8 mouse cellular contexts compared by ENCODE assay signal in the genomic region with DNA sequence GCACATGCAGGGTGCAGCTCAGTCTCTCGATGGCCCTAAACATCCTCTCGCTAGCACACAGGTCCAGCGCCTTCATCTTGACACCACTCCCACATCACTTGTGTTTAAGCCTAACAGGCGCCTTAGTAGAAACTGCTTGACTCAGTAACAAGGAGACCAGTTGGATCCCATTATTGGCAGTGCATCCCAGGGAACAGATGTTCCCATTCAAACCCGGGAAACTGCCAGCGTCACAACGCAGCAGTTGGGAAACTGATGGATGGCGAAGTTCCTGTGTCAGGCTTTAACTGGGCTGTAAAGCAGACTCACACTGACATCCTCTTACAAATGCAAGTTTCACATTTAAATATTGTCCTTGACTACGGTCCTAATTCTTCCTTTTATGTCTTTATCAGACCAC. TPM values are rescaled to one million over a fixed set of nuclear protein-coding genes. Genes with fewer than 3 reads are reported as not detected.
DNase-seq lines count a peak whose midpoint lies in the region; ATAC-seq and TF ChIP-seq lines count a peak whose summit lies in the region.

No protein-coding gene starts in this region.

- no peak overlapping the region for H3K4me2 ChIP-seq in heart, embryonic 12.5 days
- H3K4me2 ChIP-seq in intestine, embryonic 15.5 days (replicated peaks): no peak overlapping the region

- no peak for TF ChIP-seq POLR2A in heart, adult 2 months (IDR thresholded peaks at IDR 0.05; ENCODE audit: insufficient read depth, low read depth, low read length)

- no peak for TF ChIP-seq CTCF in heart, adult 2 months (IDR thresholded peaks at IDR 0.05)

- WGBS in heart, adult 2 months: 66% methylated on average over 9 of the region's 9 CpGs
- WGBS in heart, embryonic 12.5 days: 69% methylated on average over 9 of the region's 9 CpGs
- WGBS in intestine, embryonic 15.5 days: 46% methylated on average over 9 of the region's 9 CpGs

- intact Hi-C loops in heart, adult 2 months (cut with DNase I): no loop called here

- no peaks in the 10 kb centered on the region for H3K27me3 ChIP-seq in heart, adult 2 months (ENCODE audit: control insufficient read depth, insufficient read depth, low read length)
- no peaks in the 10 kb centered on the region for H3K27me3 ChIP-seq in heart, embryonic 12.5 days (replicated peaks)
- no peaks in the 10 kb centered on the region for H3K27me3 ChIP-seq in intestine, embryonic 15.5 days (replicated peaks)

- no peak overlapping the region for H3K27ac ChIP-seq in heart, adult 2 months
- no peak overlapping the region for H3K27ac ChIP-seq in heart, embryonic 12.5 days (ENCODE audit: poor library complexity, severe bottlenecking)
- H3K27ac ChIP-seq in intestine, embryonic 15.5 days: no peak overlapping the region

- peaks cover 8% of the 10 kb centered on the region for H3K4me1 ChIP-seq in heart, adult 2 months (ENCODE audit: control insufficient read depth, insufficient read depth, low read length)
- H3K4me1 ChIP-seq in heart, embryonic 12.5 days (replicated peaks): peaks cover 68% of the 10 kb centered on the region
- H3K4me1 ChIP-seq in intestine, embryonic 15.5 days (replicated peaks): peaks cover 4% of the 10 kb centered on the region; the same call in 1 of the 2 replicates

- H3K9ac ChIP-seq in heart, adult 2 months (ENCODE audit: low read depth, low read length): no peak overlapping the region
- no peak overlapping the region for H3K9ac ChIP-seq in heart, embryonic 12.5 days
- no peak overlapping the region for H3K9ac ChIP-seq in intestine, embryonic 15.5 days

- ATAC-seq in heart, embryonic 12.5 days (ENCODE audit: insufficient number of reproducible peaks, low FRiP score): no peak
- ATAC-seq in intestine, embryonic 15.5 days: peak; percentile 27; the same call in 1 of the 2 replicates

- DNase-seq in heart, adult 2 months: peak; percentile 30 to 44
- DNase-seq in embryo, embryonic 11 days: peak; percentile 53
- peak; percentile 81 for DNase-seq in lung, postnatal 10 days
- no peak for DNase-seq in adrenal gland, postnatal 10 days
- no peak for DNase-seq in retina, embryonic 14.5 days (ENCODE audit: low spot score)
- DNase-seq in retina, postnatal 1 day: no peak

- H3K36me3 ChIP-seq in heart, adult 2 months (ENCODE audit: control insufficient read depth, insufficient read depth, low read length): peaks cover 3% of the 10 kb centered on the region
- H3K36me3 ChIP-seq in heart, embryonic 12.5 days: peaks cover 13% of the 10 kb centered on the region
- H3K36me3 ChIP-seq in intestine, embryonic 15.5 days: no peaks in the 10 kb centered on the region

- no peaks in the 10 kb centered on the region for H3K79me2 ChIP-seq in heart, adult 2 months (replicated peaks; ENCODE audit: control insufficient read depth, insufficient read depth, low read length)

- H3K9me3 ChIP-seq in heart, embryonic 12.5 days (replicated peaks): no peaks in the 10 kb centered on the region
- H3K9me3 ChIP-seq in intestine, embryonic 15.5 days: no peaks in the 10 kb centered on the region

- TF ChIP-seq EP300 in heart, adult 2 months (IDR thresholded peaks at IDR 0.05; ENCODE audit: insufficient read depth, low read depth, low read length): no peak

- H3K4me3 ChIP-seq in heart, adult 2 months: no peak overlapping the region
- no peak overlapping the region for H3K4me3 ChIP-seq in heart, embryonic 12.5 days
- H3K4me3 ChIP-seq in intestine, embryonic 15.5 days (replicated peaks): no peak overlapping the region

RNA-seq across cellular contexts. Expression of gene 2810006K23Rik, which starts 10.0 kb away (rescaled TPM):
- 10 to 100 TPM; 11.4 to 12.0 TPM for total RNA-seq in heart, adult 2 months (2021)
- 6.9 and 11.7 TPM in 2 replicates for polyA plus RNA-seq in heart, adult 2 months (2012; rRNA removed)
- polyA plus RNA-seq in heart, embryonic 12.5 days (2016; fragmentation: Nextera tagmentation; extraction: Ambion mirVana): 18.2 and 19.4 TPM in 2 replicates
- polyA plus RNA-seq in intestine, embryonic 15.5 days (2015; fragmentation: Nextera tagmentation; extraction: Ambion mirVana): 13.4 and 15.5 TPM in 2 replicates
- 10 to 100 TPM; 11.9 to 15.0 TPM for total RNA-seq in adrenal gland, postnatal 10 days (2021)

RNA-seq across cellular contexts. Expression of gene Mphosph9, which starts 10.1 kb away (rescaled TPM):
- 1 to 10 TPM; 4.4 to 5.4 TPM for total RNA-seq in heart, adult 2 months (2021)
- polyA plus RNA-seq in heart, adult 2 months (2012; rRNA removed): 2.8 and 4.4 TPM in 2 replicates
- 13.4 and 14.8 TPM in 2 replicates for polyA plus RNA-seq in heart, embryonic 12.5 days (2016; fragmentation: Nextera tagmentation; extraction: Ambion mirVana)
- polyA plus RNA-seq in intestine, embryonic 15.5 days (2015; fragmentation: Nextera tagmentation; extraction: Ambion mirVana): 8.0 and 10.3 TPM in 2 replicates
- total RNA-seq in adrenal gland, postnatal 10 days (2021): 10 to 100 TPM in 1 of 2 experiments, 1 to 10 TPM in 1; 6.1 to 10.1 TPM

RNA-seq across cellular contexts. Expression of gene Cdk2ap1, which starts 25.0 kb away (rescaled TPM):
- total RNA-seq in heart, adult 2 months (2021): 100 to 1,000 TPM; 143 to 167 TPM
- 117 and 173 TPM in 2 replicates for polyA plus RNA-seq in heart, adult 2 months (2012; rRNA removed)
- polyA plus RNA-seq in heart, embryonic 12.5 days (2016; fragmentation: Nextera tagmentation; extraction: Ambion mirVana): 61.2 and 69.9 TPM in 2 replicates
- polyA plus RNA-seq in intestine, embryonic 15.5 days (2015; fragmentation: Nextera tagmentation; extraction: Ambion mirVana): 69.0 and 118 TPM in 2 replicates
- total RNA-seq in adrenal gland, postnatal 10 days (2021): 100 to 1,000 TPM; 152 to 162 TPM

Comparison
In these comparisons a context has a peak if more than half of its experiments do, and no peak if none do; other contexts are left out.
1. DNase-seq: peak in heart, adult 2 months (2 of 2), embryo, embryonic 11 days (single experiment) and lung, postnatal 10 days (single experiment); none in adrenal gland, postnatal 10 days (single experiment), retina, embryonic 14.5 days (single experiment) and retina, postnatal 1 day (single experiment).